Mouse (Mus musculus): ENCODE measurements around the gene Tcf7l2.

GRCm38 (mm10) chr19:55809539-55809938 is 67.9 kb downstream of the Tcf7l2 start:
- no peak for TF ChIP-seq POLR2A (IDR thresholded peaks at IDR 0.05; ENCODE audit: low read depth, low read length)
- TF ChIP-seq CTCF (conservative IDR thresholded peaks at IDR 0.05 in 1 of 2, IDR thresholded peaks at IDR 0.05 in 1 of 2; ENCODE audit: low read depth in 2 of 2, low read length in 2 of 2): no peak

Data from CH12.LX (cell line).